Mouse (Mus musculus) gastrocnemius, adult 18-20 months (tissue): Measurements from ENCODE around the gene Baiap2l2. TPM values are rescaled to one million over a fixed set of nuclear protein-coding genes. Genes with fewer than 3 reads are reported as not detected.

Source experiments
- DNase-seq: peaks from one replicate; pipeline ENCODE4 v3.0.0; 2021; ENCODE audit warnings: low spot score
- total RNA-seq, 2 experiments: library from RNA; stranded (reverse); gene quantifications; 2 replicates each; pipeline ENCODE4 v1.2.3; 2021

Baiap2l2 gene
- total RNA-seq, 2 experiments from 2014 or later, result 2.3 to 4.5 TPM

DNA sequence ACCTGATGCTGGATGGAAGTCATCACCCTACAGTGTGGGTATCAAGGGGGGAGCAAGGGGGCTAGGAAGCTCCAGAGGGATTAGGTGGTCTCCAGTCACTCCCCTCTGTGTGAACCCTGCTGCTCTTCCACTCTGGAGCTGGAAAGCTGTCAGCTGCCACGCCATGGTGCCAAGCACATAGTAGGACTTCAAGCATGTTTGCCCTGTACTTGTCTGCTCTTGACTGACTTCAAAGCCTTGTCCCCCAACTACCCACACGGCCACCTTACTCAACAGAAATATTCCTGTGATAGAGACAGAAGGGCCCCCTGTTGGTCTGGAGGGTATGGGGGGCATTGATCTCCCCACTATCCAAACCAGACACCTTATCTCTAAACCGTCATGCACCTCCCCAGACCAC is 69.1 kb downstream of the Baiap2l2 start:
- DNase-seq, result no peak

- no peak for DNase-seq
Observed at GRCm38 (mm10) chr15:79213591-79213990, 71.7 kb downstream of the Baiap2l2 start.

DNA sequence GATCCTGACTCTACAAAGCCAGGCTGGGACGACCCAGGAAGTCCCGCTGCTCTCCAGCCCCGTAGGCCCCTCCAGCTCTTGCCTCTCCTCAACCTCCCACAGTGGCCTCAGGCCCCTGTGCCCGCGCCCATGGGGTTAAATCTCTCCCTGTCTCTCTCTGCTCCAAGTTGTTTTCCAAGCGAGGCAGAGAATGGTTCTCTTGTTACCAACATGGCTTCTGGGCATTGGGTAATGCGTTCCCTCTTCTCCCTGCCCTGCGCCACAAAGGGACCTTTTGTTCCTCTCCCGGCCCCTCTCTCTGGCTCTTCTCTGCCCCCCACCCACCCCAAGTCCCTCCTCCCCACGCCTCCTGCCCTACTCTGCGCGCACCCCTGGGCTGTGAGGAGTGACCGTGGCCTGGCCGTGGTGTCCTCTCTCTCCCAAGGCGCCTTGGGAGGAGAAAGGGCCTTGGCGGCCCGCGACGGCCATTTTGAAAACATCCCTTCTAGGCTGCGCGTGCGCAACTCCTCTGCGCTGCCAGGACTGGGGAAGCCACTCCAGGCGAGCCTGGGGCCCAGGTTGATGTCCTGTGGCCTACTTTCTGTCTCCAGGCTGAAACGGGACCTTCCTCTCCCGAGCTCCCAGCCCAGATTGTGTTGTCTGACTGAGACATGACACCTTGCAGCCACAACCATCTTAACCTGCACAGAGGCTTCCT is 72.4 kb downstream of the Baiap2l2 start:
- no peak for DNase-seq

DNA sequence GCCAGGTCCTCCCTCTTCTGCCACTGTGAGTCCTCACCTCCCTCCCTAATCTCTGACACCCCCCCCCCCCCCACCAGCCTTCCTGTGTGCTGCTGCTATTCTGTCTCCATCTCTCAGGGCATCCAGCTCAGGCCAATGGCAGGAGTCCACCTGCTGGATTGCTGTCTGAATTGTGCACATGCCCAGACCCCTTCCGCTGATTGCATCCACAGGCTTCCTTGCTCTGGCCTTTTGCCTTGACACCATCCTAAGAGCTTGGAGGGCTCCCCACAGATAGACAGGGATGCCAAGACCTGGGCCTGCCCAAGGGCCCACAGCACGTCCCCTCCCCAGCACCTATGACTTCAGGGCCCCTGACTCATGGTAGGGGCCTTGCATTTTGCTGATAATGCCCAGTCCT is 75.0 kb downstream of the Baiap2l2 start:
- no peak for DNase-seq

DNA sequence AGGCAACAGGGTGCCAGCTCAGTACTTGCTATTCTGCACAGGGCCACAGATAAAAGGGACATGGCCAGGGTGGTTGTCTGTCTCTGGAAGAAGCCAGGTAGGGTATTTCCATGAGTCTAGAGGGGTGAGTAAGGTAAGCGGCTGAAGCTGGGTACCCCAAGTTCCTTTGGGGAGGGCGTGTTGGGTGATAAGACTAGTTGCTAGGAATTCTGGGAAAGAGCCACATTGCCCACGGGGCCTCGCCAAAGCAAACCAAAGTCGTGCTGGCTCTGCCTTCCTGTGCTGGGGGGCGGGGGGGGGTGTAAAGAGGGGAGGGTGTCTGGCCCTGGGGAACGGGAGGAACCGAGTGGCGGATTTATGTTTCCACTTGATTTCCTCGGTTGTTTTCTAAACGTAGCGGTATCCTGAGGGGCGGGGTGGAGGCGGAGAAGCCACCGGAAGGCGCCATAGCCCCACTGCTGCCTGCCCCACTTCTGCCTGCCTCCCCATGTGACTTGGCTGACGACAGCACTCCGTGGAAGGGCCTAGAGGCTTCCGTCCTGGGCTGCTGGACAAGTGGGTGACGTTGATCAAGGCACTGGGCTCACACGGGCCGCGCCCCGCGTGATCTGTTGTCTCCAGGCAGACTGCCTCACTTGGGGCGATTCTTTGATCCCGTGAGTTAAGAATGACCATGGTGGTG is 76.4 kb downstream of the Baiap2l2 start:
- peak; percentile 54 for DNase-seq

- DNase-seq, result peak; percentile 74
Observed at GRCm38 (mm10) chr15:79208211-79208610, 77.1 kb downstream of the Baiap2l2 start.

Other genes starting within 250 kb of the Baiap2l2 start
- not detected for gene Galr3, start 243.7 kb downstream of the Baiap2l2 start, total RNA-seq
- 1 to 10 TPM; 4.1 to 4.5 TPM for gene Ankrd54, start 222.6 kb downstream of the Baiap2l2 start, total RNA-seq
- 10 to 100 TPM; 52.6 to 54.1 TPM for gene Eif3l, start 210.4 kb downstream of the Baiap2l2 start, total RNA-seq
- 10 to 100 TPM; 10.3 to 10.8 TPM for gene Micall1, start 176.6 kb downstream of the Baiap2l2 start, total RNA-seq
- gene Polr2f, start 144.5 kb downstream of the Baiap2l2 start, total RNA-seq, result 10 to 100 TPM; 69.3 to 76.8 TPM
- 1 to 10 TPM; 1.1 to 1.2 TPM for gene 1700088E04Rik, start 144.3 kb downstream of the Baiap2l2 start, total RNA-seq
- gene Sox10, start 120.3 kb downstream of the Baiap2l2 start, total RNA-seq, result 1 to 10 TPM; 1.0 to 1.3 TPM
- gene Pick1, start 56.4 kb downstream of the Baiap2l2 start, total RNA-seq, result 10 to 100 TPM; 33.7 to 34.8 TPM
- under 1 TPM; 0.55 to 0.69 TPM for gene Gm49486, start 56.1 kb downstream of the Baiap2l2 start, total RNA-seq
- under 1 TPM; 0.53 to 0.69 TPM for gene Slc16a8, start 30.8 kb downstream of the Baiap2l2 start, total RNA-seq
- 10 to 100 TPM; 15.8 to 20.4 TPM for gene Pla2g6, start 42.9 kb upstream of the Baiap2l2 start, total RNA-seq
- gene Maff, start 61.1 kb upstream of the Baiap2l2 start, total RNA-seq, result 10 to 100 TPM in 1 of 2 experiments, 1 to 10 TPM in 1; 6.6 to 10.1 TPM
- gene Tmem184b, start 118.0 kb upstream of the Baiap2l2 start, total RNA-seq, result 10 to 100 TPM; 23.6 to 31.2 TPM
- 10 to 100 TPM; 45.4 to 48.0 TPM for gene Csnk1e, start 170.0 kb upstream of the Baiap2l2 start, total RNA-seq
- not detected for gene Kcnj4, start 219.7 kb upstream of the Baiap2l2 start, total RNA-seq
- 1 to 10 TPM; 1.3 to 2.0 TPM for gene Kdelr3, start 230.9 kb upstream of the Baiap2l2 start, total RNA-seq